Mouse (Mus musculus) thymus, adult 18-20 months (tissue): ENCODE measurements around the gene Zc3h6.
"Not testable (repeated sequence)": the region's sequence is repeated elsewhere in the genome, so short reads cannot be mapped to it uniquely, and the experiment has no call there.

Source experiments
- DNase-seq, 2 experiments: peaks; one replicate each; pipeline ENCODE4 v3.0.0; 2022; ENCODE audit warnings: mixed read lengths in 2 of 2

The Zc3h6 gene

DNA sequence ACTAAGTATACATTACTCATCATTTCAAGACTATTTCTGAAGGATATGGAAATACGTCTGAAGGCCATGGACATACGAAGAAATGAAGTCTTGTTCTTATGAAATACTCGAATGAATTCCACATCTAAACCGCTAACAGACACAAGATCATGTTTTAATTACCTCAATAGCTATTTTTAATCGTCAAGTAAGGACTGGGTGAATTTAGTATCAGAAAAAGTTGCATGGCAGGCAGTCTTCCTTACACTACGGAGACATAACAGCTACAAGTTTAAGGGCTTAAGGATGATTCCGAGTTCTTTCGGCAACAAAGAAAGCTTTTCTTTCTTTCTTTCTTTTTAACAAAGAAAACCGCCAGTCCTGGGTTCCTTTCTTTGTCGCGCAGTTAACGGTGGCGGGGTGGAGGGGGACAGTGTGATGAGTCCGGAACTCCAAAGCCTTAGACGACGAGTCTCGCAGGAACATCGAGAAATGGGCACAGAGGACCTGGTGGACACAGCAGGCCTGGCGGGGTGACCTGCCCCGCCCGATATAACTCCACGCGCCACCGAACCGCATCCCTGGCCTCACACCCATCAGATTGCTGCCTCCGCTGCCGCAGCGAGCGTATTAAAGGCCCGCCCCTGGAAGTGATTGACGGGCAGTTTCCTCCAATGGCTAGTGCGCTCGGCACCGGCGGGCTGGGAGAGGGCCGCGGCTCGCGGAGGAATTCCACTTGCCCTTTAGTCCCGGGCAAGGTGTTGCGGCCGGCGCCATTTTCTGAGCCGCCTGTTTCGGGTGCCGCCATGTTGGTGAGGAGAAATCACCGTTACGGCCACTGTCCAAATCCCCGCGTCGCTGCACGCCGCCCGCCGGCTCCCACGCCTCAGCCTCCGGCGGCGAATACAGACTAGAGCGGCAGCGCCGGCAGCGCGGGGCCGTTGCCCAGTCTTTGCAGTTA lies at the start of gene Zc3h6:
Gene Zc3h6, plus strand, starts transcription at position 762 of the 940 bp plus-strand sequence.
- peak; percentile 94 to 95 for DNase-seq

DNA sequence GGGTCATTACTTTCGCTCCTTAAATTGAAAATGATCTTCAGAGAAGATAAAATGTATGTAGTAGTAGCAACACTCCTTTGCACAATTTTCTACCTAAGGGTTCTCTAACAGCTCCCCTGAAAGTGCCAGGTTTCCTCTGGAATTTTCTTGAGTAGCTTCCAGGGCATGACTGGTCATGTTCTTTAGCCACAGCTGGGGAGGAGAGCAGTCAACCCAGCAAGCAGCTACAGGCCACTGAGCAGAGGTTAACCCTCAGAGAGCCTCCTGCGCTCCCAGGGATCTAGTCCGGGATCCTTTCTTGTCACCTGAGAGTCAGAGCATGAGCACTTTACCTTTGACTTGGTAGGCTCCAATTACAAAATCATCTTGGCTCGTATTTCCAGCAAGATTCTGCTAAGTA lies 42.4 kb upstream of the Zc3h6 start:
- no peak for DNase-seq

DNA sequence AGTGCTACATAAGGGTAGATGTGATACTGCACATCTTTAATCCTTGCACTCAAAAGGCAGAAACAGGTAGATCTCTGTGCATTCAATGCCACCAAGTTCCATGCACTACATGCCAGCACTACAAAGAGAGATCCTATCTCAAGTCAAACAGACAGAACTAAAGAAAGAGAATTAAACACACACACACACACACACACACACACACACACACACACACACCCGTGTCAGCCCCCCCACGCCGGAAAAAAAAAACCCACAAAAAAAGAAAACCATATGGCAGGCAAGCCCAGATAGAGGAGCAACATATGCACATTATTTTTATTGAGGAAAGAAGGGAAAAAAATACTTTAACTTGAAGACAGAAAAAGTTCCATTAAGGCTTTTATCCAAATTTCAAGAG lies 38.8 kb upstream of the Zc3h6 start:
- peak in 1 of 2 experiments; percentile 26 for DNase-seq

DNA sequence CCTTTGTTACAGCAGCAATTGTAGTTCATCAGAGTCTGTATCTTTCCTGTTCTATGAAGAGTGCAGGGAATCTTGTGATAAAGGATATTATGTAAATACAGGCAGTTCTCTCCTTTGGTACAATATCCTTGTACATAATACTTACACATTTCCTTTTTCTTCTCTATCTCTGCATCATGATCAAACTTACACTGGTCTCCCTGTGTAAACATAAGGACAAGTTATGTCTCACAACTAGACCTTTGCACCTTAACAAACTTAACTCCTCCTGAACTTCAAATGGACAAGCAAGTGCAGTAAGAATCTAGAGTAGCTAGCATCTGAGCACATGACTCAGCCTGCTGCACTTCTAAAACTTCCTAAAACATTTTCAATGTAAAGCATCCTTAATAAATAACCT lies 36.5 kb upstream of the Zc3h6 start:
- no peak for DNase-seq

- DNase-seq, result no peak
These were observed 30.9 kb upstream of the Zc3h6 start for GRCm38 (mm10) chr2:128936256-128936655.

GRCm38 (mm10) chr2:128943538-128944528 lies 23.4 kb upstream of the Zc3h6 start, which contains the start of gene Zc3h8:
Gene Zc3h8, minus strand, starts transcription at chr2:128944077.
- peak; percentile 94 for DNase-seq

DNA sequence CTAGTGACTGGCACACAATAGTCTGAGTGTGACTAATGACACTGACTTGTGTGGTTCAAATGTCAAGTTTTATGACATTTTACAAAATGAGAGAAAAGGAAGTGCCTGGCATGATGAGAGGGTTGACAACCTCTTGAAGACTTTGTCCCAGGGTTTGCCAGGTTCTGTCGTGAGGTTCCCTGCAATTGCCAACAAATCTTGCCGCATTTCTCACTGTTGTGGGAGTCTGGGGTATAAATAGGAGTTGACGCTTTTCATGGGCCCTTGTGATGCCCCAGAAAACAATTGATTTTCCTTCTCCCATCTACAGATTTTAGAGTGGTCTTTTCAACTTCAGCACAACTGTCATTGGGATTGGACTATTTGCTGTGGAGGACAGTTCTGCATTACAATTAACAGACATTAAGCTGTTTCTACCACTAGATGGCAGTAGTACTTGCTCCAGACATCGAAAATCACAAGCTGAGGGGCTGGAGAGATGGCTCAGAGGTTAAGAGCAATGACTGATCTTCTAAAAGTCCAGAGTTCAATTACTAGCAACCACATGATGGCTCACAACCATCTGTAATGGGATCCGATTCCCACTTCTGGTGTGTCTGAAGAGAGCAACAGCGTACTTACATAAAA lies 19.1 kb upstream of the Zc3h6 start:
- DNase-seq, result no peak

GRCm38 (mm10) chr2:128954186-128954585 lies 13.0 kb upstream of the Zc3h6 start:
- DNase-seq, result no peak

DNA sequence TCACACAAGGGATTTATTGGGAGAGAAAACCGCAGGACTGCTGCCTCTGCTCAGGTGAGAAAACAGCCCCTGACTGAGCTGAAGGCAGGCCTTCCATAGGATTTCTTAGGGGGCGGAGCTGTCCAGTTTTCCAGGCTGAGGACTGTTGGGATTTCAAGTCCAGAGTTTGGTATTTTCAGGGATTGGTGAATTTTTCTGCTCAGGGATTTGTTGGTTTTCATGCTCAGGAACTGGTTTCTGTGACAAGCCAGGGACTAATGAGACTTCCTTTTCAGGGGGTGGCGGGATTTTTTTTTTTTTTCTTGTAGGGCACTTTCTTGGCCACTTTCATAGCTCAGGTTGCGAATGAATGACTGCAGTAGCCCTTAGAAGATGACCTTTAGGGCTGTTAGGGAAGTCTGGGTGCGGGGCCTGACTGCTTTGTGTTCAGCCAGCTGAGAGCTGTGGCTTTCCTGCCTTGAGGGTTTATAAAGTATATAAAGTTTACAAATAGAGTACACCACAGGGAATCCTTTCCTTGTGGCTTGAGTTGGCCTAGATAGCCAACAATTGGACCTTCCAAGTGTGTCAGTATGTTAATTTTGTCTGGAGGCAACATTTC lies 1.6 kb upstream of the Zc3h6 start:
- DNase-seq, result no peak

GRCm38 (mm10) chr2:128966236-128966635 lies 966 bp upstream of the Zc3h6 start:
- no peak for DNase-seq

GRCm38 (mm10) chr2:128967661-128968441 lies 649 bp downstream of the Zc3h6 start, which contains the start of gene Gm10762:
Gene Gm10762, minus strand, starts transcription at chr2:128967725.
- peak; percentile 62 to 77 for DNase-seq

DNA sequence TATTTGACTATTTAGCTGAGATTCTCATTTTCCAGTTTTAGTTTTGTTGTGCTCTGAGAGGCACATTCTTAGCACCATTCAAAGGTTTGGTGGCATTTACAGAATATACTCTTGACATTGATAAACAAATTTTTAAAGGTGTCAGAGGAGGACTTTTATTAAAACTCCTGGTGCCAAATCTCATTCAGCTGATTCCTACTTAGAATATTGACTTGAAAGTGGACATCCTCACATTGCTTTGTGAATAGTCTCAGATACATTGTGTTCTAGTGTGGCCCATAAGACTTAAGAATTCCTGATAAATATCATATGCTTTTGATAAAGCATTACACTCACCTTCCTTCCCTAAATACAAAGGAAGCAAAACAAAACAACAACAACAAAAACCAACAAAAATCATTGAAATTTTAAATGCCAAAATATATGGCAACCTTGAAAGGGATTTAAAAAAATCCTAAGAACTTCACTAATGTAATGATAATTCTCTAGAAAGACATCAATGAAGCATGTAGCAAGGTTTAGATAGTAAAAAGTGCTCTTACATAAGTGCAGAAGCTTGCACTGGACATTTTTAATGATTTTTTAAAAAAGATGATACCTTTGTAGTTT lies 1.4 kb downstream of the Zc3h6 start:
- DNase-seq, result no peak

GRCm38 (mm10) chr2:128972301-128972700 lies 5.1 kb downstream of the Zc3h6 start:
- DNase-seq, result no peak

DNA sequence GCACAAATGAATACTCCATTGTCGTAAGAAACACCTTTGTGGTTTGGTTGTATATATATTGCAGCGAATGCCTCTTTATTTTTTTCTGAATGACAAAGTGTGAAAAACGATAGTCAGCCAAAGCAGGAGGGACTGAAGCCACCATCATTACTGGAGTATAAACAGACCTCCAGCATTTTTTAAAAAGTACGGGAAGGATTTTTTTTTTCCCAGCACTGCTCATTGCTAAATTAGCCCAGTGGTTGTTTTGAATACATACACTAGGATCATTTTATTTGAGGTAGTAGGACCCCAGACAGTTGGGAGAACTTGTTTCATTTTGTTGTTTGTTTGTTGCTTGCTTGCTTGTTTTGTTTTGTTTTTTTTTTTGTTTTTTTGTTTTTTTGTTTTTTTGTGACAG lies 8.4 kb downstream of the Zc3h6 start:
- DNase-seq, result no peak

DNA sequence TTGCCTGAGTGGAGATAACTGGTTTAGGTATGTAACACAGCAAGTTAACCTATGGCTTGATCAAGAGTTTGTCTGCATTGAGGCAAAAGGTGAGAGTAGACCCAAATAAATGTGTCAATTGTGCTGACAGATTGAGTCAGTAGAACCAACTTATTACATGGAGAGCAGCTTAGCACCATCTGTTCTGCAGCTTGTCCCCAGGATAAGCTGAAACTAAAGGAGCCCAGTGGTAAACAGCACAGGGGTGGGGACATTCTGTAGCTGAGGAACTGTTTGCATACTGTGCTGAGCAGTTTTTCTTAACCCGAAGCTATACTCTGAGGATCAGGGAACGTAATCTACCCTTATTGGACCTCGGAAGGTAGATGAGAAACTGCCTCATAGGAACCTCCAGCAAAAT lies 17.5 kb downstream of the Zc3h6 start:
- no peak for DNase-seq

DNA sequence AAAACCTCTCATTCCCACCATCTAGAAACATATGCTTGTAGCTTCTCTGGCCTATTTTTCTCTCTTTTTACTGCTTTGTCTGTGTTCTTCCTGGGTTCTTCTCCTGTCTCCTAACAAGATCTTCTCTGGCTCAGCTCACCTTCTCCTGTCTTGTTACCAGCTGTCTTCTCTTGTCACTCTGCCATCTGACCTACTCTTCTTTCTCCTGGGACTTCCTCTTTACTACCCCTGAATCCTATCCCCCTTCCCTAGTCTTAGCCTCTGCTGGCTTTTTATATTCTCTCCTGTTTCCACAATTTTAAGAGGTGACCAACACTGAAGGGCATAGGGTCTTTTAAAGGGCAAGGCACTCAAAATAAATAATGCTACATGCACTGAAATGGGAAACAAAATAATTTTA lies 37.7 kb downstream of the Zc3h6 start:
- no peak for DNase-seq

DNA sequence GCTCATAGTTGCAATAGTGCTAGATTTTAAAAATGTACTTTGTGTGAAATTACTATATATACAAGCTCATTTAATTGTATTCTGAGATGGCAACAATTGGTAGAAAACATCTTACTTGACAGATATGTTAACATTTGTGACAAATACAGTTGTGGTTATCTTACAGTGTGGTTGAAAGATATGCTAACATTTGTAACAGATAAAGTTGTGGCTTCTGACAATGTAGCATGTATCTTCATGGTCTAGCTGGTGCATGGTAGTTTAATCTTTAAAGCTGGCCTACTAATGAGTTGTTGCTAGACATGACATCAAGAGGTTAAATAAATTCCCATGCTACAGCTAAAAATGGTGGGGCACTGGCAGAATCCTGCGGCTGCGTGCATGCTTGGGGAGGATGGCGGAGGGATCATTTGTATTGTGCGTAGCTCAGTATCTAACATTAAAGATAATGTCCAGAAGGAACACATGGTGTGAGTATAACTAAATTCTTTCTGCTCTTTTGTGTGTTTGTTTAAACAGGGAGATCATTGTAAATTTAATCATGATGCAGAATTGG lies 39.1 kb downstream of the Zc3h6 start:
- no peak for DNase-seq

DNA sequence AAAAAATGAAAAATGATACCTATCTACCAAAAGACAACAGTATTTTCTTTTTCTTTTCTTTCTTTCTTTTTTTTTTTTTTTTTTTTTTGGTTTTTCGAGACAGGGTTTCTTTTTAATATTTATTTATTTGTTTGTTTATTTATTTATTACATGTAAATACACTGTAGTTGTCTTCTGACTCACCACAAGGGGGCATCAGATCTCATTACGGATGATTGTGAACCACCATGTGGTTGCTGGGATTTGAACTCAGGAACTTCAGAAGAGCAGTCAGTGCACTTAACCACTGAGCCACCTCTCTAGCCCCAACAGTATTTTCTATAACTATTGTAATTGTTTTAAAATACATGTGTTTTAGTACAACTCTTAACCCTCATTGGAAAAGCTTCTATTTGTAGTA lies 41.7 kb downstream of the Zc3h6 start:
- not testable (repeated sequence) for DNase-seq

GRCm38 (mm10) chr2:129020106-129020505 lies 52.9 kb downstream of the Zc3h6 start:
- DNase-seq, result no peak

GRCm38 (mm10) chr2:129024820-129025219 lies 57.6 kb downstream of the Zc3h6 start:
- no peak for DNase-seq

DNA sequence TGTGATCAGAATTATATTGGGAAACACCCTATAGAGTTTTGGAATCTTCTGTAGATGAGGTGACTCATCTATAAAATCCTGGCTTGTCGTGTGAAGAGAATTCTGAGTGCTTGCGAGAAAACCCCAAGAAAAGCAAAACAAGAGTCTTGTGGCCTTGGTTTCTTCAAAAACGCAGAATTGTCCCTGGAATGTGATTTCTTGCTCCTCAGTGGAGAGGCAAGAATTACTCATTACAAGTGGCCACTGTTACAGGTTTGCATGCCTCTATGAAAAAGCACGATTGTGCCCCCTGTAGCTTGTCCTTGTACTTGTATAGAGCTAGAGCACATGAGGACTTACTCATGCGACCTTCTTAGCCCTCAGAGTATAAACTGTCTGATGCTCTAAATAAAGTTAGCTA lies 68.2 kb downstream of the Zc3h6 start:
- DNase-seq, result no peak
